Mouse (Mus musculus): ENCODE data around the gene Nbdy. TPM values are rescaled to one million over a fixed set of nuclear protein-coding genes. Genes with fewer than 3 reads are reported as not detected.
A peak's percentile ranks its signal among the peaks of the same experiment; 100 is the strongest.

Nbdy gene
- 103 and 108 TPM in 2 replicates for polyA plus RNA-seq (2014; fragmentation: Nextera tagmentation; extraction: Ambion mirVana)

GRCm38 (mm10) chrX:153723110-153723916, at the start of gene Nbdy:
Gene Nbdy (plus strand): TSS chrX:153723590.
- Histone ChIP-seq H3K27ac (ENCODE audit: low read depth) (peak within 1 kb of the TSS; percentile 83), H3K36me3 (ENCODE audit: insufficient read depth) (0 out of 2 replicates have a peak, but pooled peaks cover 3% of the 10 kb centered on the region), H3K9ac (peak within 1 kb of the TSS; percentile 65), H3K4me2 (peak within 1 kb of the TSS; percentile 64), H3K27me3 (ENCODE audit: insufficient read depth, low read length) (no peaks in the 10 kb centered on the region), H3K4me3 (ENCODE audit: low read depth, low read length) (peak within 1 kb of the TSS; percentile 51), H3K4me1 (ENCODE audit: insufficient read depth) (no peaks in the 10 kb centered on the region), H3K9me3 (ENCODE audit: low read depth, low read length) (no peaks in the 10 kb centered on the region)
- ATAC-seq (ENCODE audit: insufficient read depth): peak; percentile 96
- no peak for TF ChIP-seq CTCF (IDR thresholded peaks at IDR 0.05; ENCODE audit: low read depth)
- 9% methylated on average over 32 of the region's 32 CpGs for WGBS
- peak; percentile 79 for DNase-seq

DNA sequence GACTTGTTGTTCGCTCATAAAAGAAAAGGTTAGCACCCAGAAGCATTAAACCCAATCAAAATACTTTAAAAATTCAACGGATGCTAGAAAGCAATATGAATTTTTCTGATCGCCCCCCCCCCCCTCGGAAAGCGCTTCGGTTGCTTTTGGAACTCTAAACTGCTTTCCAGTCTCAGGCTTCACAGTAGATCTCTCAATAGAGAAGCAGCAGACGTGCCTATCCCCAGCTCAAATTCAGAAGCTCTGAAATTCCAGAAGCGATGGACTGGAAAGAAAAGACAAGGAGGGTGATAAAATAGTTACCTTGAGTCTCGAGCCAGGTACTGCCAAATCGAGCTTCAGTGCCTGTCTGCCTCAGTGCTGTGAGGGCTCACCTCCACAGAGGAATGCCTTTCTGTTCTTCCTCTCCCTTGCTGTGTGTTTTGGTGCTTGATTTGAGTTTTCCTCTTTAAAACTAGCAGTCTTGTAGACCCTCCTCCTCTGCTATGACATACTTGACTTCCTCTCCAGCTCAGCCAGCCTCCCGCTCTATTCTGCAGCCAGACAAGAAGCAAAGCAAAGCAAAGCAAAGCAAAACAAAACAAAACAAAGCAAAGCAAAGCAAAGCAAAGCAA, 27.5 kb upstream of the Nbdy start, which contains the start of gene Kctd12b:
Gene Kctd12b (minus strand): TSS at position 610 of the 614 bp plus-strand sequence.
- Histone ChIP-seq H3K27ac (ENCODE audit: low read depth) (peak within 1 kb of the TSS; percentile 77), H3K36me3 (ENCODE audit: insufficient read depth) (no peaks in the 10 kb centered on the region), H3K4me2 (peak within 1 kb of the TSS; percentile 51), H3K9ac (peak within 1 kb of the TSS; percentile 51), H3K27me3 (ENCODE audit: insufficient read depth, low read length) (no peaks in the 10 kb centered on the region), H3K4me1 (ENCODE audit: insufficient read depth) (no peaks in the 10 kb centered on the region), H3K9me3 (ENCODE audit: low read depth, low read length) (no peaks in the 10 kb centered on the region), H3K4me3 (ENCODE audit: low read depth, low read length) (peak within 1 kb of the TSS; percentile 38)
- 14% methylated on average over 11 of the region's 11 CpGs for WGBS
- TF ChIP-seq CTCF (IDR thresholded peaks at IDR 0.05; ENCODE audit: low read depth): no peak
- ATAC-seq (ENCODE audit: insufficient read depth): peak; percentile 90
- peak; percentile 60 for DNase-seq

GRCm38 (mm10) chrX:153700463-153700862, 22.9 kb upstream of the Nbdy start:
- Histone ChIP-seq H3K4me3 (ENCODE audit: low read depth, low read length) (no peak overlapping the region), H3K4me1 (ENCODE audit: insufficient read depth) (no peaks in the 10 kb centered on the region), H3K36me3 (ENCODE audit: insufficient read depth) (no peaks in the 10 kb centered on the region), H3K27ac (ENCODE audit: low read depth) (no peak overlapping the region), H3K9ac (no peak overlapping the region), H3K4me2 (no peak overlapping the region), H3K27me3 (ENCODE audit: insufficient read depth, low read length) (no peaks in the 10 kb centered on the region), H3K9me3 (ENCODE audit: low read depth, low read length) (no peaks in the 10 kb centered on the region)
- ATAC-seq (ENCODE audit: insufficient read depth): no peak
- WGBS: 84% methylated on average over 3 of the region's 3 CpGs
- DNase-seq: no peak
- no peak for TF ChIP-seq CTCF (IDR thresholded peaks at IDR 0.05; ENCODE audit: low read depth)

DNA sequence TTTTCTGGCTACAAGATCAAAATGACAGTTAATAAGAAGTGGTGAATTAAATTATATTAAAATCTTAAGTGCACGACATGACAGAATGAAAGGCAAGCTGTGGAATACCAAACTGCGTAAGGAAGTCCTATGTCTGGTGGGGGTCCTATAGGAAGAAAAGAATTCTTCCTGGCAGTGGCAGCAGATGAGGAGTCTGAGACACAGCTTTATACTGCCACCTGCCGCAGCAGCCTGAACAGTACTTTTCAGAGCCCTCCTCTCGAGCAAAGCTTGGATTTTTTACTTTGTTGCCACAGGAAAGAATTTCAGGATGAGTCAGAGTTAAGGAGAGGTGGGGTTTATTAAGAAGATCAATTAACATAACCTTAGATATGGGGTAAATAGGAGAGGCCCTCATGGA, 15.7 kb upstream of the Nbdy start:
- Histone ChIP-seq H3K9me3 (ENCODE audit: low read depth, low read length) (no peaks in the 10 kb centered on the region), H3K4me3 (ENCODE audit: low read depth, low read length) (no peak overlapping the region), H3K27ac (ENCODE audit: low read depth) (no peak overlapping the region), H3K4me2 (no peak overlapping the region), H3K27me3 (ENCODE audit: insufficient read depth, low read length) (no peaks in the 10 kb centered on the region), H3K4me1 (ENCODE audit: insufficient read depth) (no peaks in the 10 kb centered on the region), H3K9ac (no peak overlapping the region), H3K36me3 (ENCODE audit: insufficient read depth) (no peaks in the 10 kb centered on the region)
- peak; percentile 49 for TF ChIP-seq CTCF (IDR thresholded peaks at IDR 0.05; ENCODE audit: low read depth)
- peak; percentile 57 for DNase-seq
- no peak; the same call in 1 of the 2 replicates for ATAC-seq (ENCODE audit: insufficient read depth)
- 20% methylated on average over 4 of the region's 4 CpGs for WGBS

DNA sequence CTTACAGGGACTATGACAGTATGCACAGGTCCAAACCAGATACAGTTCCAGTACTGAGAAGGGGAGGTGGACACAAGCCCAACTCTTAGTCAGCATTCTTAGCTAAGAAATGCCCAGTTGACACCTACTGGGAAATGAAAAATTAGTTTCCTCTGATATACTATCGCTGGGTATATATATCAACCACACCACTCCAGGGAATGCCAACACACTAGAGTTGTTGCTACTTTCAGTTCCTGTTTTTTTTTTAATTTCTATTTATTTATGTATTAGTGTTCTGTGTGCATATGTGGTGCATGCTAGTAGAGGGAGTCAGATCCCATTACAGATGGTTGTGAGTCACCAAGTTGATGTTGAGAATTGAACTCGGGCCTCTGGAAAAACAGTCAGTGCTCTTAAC, 6.7 kb upstream of the Nbdy start:
- no peak for ATAC-seq (ENCODE audit: insufficient read depth)
- H3K4me1 ChIP-seq (ENCODE audit: insufficient read depth): no peaks in the 10 kb centered on the region
- no peak for DNase-seq
- H3K27me3 ChIP-seq (ENCODE audit: insufficient read depth, low read length): no peaks in the 10 kb centered on the region
- no peak overlapping the region for H3K4me3 ChIP-seq (ENCODE audit: low read depth, low read length)
- H3K4me2 ChIP-seq: no peak overlapping the region
- no peaks in the 10 kb centered on the region for H3K36me3 ChIP-seq (ENCODE audit: insufficient read depth)
- no peak for TF ChIP-seq CTCF (IDR thresholded peaks at IDR 0.05; ENCODE audit: low read depth)
- no peaks in the 10 kb centered on the region for H3K9me3 ChIP-seq (ENCODE audit: low read depth, low read length)
- WGBS: 80% methylated on average over 2 of the region's 2 CpGs
- no peak overlapping the region for H3K9ac ChIP-seq
- H3K27ac ChIP-seq (ENCODE audit: low read depth): no peak overlapping the region

DNA sequence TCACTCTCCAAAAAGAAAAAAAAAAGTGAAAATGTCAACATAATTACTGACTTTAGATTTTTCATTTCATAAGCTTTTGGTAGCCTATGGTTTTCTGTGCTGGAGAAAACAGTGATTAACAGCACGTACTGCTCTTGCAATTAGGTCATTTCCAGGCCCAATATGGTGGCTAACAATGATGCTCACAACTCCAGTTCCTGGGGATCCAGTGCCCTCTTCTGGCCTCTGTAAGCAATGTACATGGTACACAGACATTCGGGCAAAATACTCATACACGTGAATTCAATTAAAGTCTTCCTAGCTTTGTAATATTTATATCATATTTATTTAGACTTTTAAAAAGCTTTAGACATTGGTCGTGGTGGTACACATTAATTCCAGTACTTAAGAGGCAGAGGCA, 3.8 kb upstream of the Nbdy start:
- Histone ChIP-seq H3K27ac (ENCODE audit: low read depth) (no peak overlapping the region), H3K27me3 (ENCODE audit: insufficient read depth, low read length) (no peaks in the 10 kb centered on the region), H3K4me2 (no peak overlapping the region), H3K4me1 (ENCODE audit: insufficient read depth) (no peaks in the 10 kb centered on the region), H3K4me3 (ENCODE audit: low read depth, low read length) (no peak overlapping the region), H3K36me3 (ENCODE audit: insufficient read depth) (no peaks in the 10 kb centered on the region), H3K9me3 (ENCODE audit: low read depth, low read length) (no peaks in the 10 kb centered on the region), H3K9ac (no peak overlapping the region)
- DNase-seq (peak; percentile 64), ATAC-seq (ENCODE audit: insufficient read depth) (no peak)
- WGBS: 35% methylated on average over 4 of the region's 4 CpGs
- TF ChIP-seq CTCF (IDR thresholded peaks at IDR 0.05; ENCODE audit: low read depth): peak; percentile 54

DNA sequence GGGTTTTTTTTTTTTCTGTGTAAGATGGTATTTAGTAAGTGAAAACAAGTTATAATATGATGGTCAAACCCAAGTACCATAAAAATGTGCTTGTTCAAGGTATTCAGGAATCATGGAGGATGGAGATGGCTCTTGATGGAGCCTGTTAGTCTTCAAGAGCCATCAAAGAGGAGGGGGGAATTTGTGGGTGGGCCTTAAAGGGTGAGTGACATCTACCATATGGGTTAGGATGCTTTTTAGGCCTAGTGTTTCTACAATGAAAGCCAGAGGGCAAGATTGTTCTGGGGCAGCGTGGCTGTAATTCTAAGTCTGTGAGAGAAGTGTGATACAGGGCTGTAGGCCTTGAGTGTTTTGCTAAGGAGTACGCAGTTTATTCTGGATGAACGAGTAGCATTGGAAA, 1.0 kb downstream of the Nbdy start:
- H3K4me2 ChIP-seq: peak overlapping the region; percentile 64
- peak; percentile 59 for DNase-seq
- H3K4me3 ChIP-seq (ENCODE audit: low read depth, low read length): peak overlapping the region; percentile 51
- ATAC-seq (ENCODE audit: insufficient read depth): peak; percentile 70; the same call in 1 of the 2 replicates
- 21% methylated on average over 3 of the region's 3 CpGs for WGBS
- 0 out of 2 replicates have a peak, but pooled peaks cover 3% of the 10 kb centered on the region for H3K36me3 ChIP-seq (ENCODE audit: insufficient read depth)
- no peaks in the 10 kb centered on the region for H3K27me3 ChIP-seq (ENCODE audit: insufficient read depth, low read length)
- no peaks in the 10 kb centered on the region for H3K4me1 ChIP-seq (ENCODE audit: insufficient read depth)
- no peak overlapping the region for H3K27ac ChIP-seq (ENCODE audit: low read depth)
- no peak for TF ChIP-seq CTCF (IDR thresholded peaks at IDR 0.05; ENCODE audit: low read depth)
- H3K9ac ChIP-seq: peak overlapping the region; percentile 65
- H3K9me3 ChIP-seq (ENCODE audit: low read depth, low read length): no peaks in the 10 kb centered on the region

Measured in lung, embryonic 14.5 days (tissue).